Mouse (Mus musculus) embryonic facial prominence, embryonic 15.5 days (tissue): ENCODE measurements around the gene Agrn. TPM values are rescaled to one million over a fixed set of nuclear protein-coding genes. Genes with fewer than 3 reads are reported as not detected.
A peak's percentile ranks its signal among the peaks of the same experiment; 100 is the strongest.

Source experiments
- microRNA-seq: library from miRNA; unstranded; fragments of <30 nt; microRNA quantifications from one replicate; pipeline ENCODE4, GENCODE M21; 2016; ENCODE audit warnings: borderline number of aligned reads
- polyA plus RNA-seq: library from polyadenylated mRNA; unstranded; fragments of >200 nt; fragmentation: Nextera tagmentation; extraction: Ambion mirVana; gene quantifications from 2 replicates; pipeline ENCODE4 v1.2.1, GENCODE M21; 2015

Agrn gene
- polyA plus RNA-seq, 1 experiment from 2014 or later = 72.1 TPM

Small RNAs within 50 kb of the gene (microRNA-seq; reads per million reads assigned to microRNA genes)
- 2.8 reads per million, percentile 11 among the genes with 10 or more reads in this experiment for gene Mir7658

Other genes with a start within 250 kb of the Agrn start
- 68.2 and 73.8 TPM in 2 replicates for gene C1qtnf12, start 235.2 kb downstream of the Agrn start, polyA plus RNA-seq
- 16.6 and 16.7 TPM in 2 replicates for gene B3galt6, start 204.8 kb downstream of the Agrn start, polyA plus RNA-seq
- 165 and 172 TPM in 2 replicates for gene Sdf4, start 204.6 kb downstream of the Agrn start, polyA plus RNA-seq
- 1.1 and 1.2 TPM in 2 replicates for gene Tnfrsf4, start 183.6 kb downstream of the Agrn start, polyA plus RNA-seq
- gene Tnfrsf18, start 171.3 kb downstream of the Agrn start, polyA plus RNA-seq = 6.0 and 7.1 TPM in 2 replicates
- gene Ttll10, start 138.1 kb downstream of the Agrn start, polyA plus RNA-seq = 4.0 and 4.3 TPM in 2 replicates
- 32.8 and 33.5 TPM in 2 replicates for gene 9430015G10Rik, start 87.5 kb downstream of the Agrn start, polyA plus RNA-seq
- gene Rnf223, start 67.0 kb downstream of the Agrn start, polyA plus RNA-seq = 0.67 and 1.8 TPM in 2 replicates
- 4.1 and 4.4 TPM in 2 replicates for gene Isg15, start 3.3 kb upstream of the Agrn start, polyA plus RNA-seq
- 3.1 and 3.6 TPM in 2 replicates for gene AW011738, start 5.8 kb upstream of the Agrn start, polyA plus RNA-seq
- 3.8 and 4.6 TPM in 2 replicates for gene Perm1, start 18.4 kb upstream of the Agrn start, polyA plus RNA-seq
- 43.4 and 44.1 TPM in 2 replicates for gene Plekhn1, start 37.4 kb upstream of the Agrn start, polyA plus RNA-seq
- gene Noc2l, start 38.5 kb upstream of the Agrn start, polyA plus RNA-seq = 68.0 and 71.9 TPM in 2 replicates
- gene Samd11, start 58.2 kb upstream of the Agrn start, polyA plus RNA-seq = 0.28 and 0.42 TPM in 2 replicates
- gene Vmn2r-ps159, start 133.6 kb upstream of the Agrn start, polyA plus RNA-seq = 0.05 TPM in 1 of 2 replicates, not detected in the other